Mouse (Mus musculus) effector memory CD4-positive, alpha-beta T cell, adult 5 months (primary cell): ENCODE results near the gene Psme1. TPM values are rescaled to one million over a fixed set of nuclear protein-coding genes. Genes with fewer than 3 reads are reported as not detected.

Source experiments
- polyA plus RNA-seq: library from polyadenylated mRNA; unstranded; fragments of 100-300 nt; shearing (Covaris generic); gene quantifications from one replicate; pipeline ENCODE4 v1.2.1, GENCODE M21; 2017

Psme1 gene
- polyA plus RNA-seq, result 723 TPM

DNA sequence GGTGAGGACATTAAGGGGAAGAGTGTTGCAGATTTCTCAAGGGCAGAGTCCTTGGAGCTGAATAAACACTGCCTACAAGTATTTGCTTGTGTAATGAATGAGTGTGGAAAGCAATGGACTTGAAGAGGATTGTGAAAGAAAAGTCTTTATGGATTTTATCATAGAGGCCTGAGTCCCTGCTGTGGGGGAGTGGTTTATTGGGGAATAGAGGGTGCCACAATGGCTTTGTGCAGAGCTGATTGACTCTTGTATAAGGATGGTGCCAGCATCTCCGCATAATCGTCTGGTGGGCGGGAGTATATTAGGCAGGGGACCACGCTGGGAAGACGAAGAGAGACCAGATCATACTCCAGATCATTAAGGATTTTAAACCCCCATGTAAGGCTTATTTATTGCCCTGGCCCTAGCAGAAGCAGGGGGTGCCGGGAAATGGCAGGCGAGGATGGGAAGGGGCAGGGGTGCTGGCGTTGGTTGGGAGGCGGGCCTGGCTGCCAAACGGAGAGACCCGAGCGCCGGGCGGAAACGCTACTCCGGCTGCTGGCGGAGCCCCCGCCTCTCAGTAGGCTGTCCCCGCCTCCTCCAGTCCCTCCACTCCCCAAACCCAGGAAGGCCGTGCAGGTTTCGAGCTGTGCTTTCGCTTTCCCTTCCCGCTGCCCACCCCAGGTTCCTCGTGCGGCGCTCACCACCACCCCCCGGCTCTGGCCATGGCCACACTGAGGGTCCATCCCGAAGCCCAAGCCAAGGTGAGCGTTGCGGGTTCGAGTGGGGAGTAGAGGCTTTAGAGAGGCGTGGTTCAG, at the start of gene Psme1:
Gene Psme1 (plus strand): TSS at position 253 of the 797 bp plus-strand sequence.

DNA sequence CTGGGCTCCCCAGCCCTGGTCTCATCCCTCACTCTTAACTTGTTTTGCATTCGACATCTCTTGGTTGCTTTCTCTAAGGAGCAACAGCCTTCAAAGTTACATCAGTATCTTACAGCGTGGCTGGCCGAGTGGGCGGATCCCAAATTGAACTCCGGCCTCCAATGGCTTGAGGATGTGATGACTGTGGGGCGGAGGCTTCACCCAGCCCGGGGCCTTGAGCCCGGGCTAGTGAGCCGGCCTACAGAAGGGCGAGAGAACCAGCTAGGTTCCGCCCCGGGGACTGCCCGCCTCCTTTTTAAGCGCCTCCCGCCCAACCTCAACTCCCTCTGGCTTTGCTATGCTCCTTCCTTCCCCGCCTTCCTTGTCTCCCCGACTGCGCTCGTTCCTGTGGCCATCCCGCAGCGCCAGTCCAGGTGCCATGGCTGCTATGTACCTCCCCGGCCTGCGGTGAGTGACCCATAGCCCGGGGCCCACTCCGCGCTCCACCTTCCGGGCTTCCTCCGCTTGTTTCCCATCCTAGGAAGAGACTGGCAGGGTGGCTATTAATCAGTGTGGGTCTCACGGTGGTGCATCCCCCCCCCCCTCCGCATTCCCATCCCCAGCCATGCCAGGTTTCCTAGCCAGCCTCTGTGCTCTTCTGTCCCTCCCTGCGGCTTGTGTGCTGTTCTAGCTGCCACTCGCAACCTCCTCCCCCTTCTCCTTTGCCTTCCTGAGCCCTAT, 37.7 kb upstream of the Psme1 start, which contains the start of gene Pck2:
Gene Pck2 (plus strand): TSS at position 200 of the 720 bp plus-strand sequence.

DNA sequence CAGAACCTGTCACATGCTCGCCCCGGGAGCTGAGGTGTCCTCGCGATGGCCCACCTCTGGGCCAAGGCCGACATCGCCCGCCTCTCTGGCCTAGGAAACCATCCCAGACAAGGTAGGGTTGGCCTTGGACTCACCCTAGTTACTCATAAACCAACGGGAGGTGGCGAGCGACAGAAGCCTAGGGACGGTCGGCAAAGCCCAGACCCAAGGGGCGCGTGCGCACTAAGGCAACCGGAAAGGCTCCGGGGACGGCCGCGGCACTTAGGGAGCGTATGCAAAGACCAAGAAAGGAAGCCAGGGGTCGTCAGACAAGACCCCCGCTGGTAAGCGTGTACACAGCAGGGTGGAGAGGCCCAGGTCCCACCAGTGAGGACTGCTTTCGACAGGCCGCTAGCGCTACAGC, 18.1 kb upstream of the Psme1 start, which contains the start of gene Dcaf11:
Gene Dcaf11 (plus strand): TSS at position 208 of the 403 bp plus-strand sequence.

DNA sequence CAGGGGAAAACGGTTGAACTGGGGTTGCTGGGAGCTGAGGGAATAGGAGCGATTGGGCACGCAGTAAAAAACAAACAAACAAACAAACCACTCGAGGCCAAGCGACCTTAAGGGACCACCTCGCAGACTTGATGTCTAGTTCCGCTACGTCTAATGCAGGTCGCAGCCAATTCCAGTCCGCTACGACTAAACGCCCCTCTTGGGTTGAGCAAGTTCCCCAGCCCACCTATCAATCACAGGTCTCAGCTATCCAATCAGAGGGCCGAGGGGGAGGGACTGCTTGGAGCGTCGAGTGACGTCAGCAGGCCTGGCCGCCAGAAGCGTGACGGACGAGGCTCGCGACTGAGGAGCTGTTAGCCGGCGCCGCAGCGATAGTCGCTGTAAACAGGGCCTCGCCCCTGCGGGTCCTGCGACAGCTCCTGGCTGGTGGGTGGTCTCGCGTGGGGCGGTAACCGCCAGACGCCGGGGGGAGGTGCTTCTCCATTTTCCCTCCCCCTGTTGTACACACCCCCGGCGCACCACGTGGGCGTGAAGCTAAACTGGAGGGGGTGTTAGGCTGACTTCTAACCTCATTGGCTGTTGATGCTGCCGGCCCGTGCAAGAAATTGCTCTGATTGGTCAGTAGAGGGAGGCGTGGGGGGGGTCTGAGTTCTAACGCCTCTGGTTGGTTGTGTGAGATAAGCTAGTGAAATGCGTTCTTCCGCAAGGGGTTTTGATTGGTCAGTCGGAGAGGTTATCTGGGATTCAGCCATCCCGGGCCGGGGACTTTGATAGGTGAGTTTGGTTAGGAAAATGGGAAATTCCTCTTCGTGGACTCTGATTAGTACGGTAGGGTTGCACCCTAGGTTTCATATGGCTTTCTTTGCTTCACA, 17.5 kb upstream of the Psme1 start, which contains the start of gene A730061H03Rik:
Gene A730061H03Rik (minus strand): TSS at position 205 of the 872 bp plus-strand sequence.

DNA sequence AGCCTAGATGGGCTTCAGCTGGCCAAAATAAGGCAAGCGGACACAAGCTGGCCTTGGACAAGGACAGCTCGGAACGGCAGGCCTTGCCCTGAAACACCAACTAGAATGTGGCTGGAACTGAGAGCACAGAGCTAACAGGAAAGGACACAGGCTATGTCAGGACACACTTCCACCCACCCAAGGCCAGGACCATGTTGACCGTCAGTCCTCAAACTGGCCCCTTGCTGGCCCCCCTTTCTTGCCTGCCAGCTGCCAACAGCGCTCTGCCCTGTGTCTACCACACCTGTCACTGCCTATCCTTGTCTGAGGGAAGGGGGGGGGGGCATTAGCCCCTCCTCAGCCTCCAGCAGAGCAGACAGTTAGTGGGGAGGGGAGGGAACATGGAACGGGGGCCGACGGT, 2.6 kb upstream of the Psme1 start, which contains the start of gene Fitm1:
Gene Fitm1 (plus strand): TSS at position 316 of the 400 bp plus-strand sequence.

DNA sequence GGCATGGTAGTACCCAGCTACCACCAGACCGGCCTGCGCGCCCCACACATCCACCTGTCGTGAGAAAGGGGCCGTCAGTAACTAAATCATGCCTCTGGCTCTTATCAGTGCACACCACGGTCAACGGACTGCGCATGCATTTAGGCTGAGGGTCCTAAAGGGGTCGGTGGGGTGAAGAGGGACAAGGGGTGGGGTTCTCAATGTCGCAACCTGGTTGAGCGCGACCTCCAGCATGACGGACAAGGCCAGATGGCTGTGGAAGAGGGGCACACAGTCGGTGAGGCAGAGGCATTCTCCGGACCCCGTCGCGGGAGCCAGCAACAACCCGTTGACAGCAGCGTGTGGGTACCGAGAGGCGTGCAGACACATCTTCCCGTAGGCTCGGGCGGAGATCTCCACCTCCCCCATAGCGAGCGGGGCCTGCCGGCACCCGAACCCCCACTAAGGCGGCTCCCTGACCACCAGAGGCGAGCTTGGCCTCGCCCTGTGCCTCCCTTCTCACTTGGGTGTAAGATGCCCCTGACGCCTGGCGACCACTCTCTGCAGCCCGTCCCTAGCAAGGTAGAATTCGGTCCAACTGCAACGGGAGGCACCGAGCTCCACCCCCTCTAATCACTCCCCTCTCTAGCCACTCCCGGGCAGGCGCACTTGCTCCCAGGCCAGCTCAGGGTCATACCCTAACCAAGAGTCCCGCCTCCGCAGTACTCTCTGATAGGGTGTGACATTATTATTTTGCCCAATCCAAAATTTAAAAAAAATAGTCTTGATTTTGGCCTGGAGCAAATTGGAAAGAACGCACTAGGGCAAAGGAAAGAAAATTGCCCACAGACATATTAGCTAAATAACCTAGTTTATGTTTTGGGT, 7.0 kb downstream of the Psme1 start, which contains the start of gene Emc9:
Gene Emc9 (minus strand): TSS at position 601 of the 864 bp plus-strand sequence.

DNA sequence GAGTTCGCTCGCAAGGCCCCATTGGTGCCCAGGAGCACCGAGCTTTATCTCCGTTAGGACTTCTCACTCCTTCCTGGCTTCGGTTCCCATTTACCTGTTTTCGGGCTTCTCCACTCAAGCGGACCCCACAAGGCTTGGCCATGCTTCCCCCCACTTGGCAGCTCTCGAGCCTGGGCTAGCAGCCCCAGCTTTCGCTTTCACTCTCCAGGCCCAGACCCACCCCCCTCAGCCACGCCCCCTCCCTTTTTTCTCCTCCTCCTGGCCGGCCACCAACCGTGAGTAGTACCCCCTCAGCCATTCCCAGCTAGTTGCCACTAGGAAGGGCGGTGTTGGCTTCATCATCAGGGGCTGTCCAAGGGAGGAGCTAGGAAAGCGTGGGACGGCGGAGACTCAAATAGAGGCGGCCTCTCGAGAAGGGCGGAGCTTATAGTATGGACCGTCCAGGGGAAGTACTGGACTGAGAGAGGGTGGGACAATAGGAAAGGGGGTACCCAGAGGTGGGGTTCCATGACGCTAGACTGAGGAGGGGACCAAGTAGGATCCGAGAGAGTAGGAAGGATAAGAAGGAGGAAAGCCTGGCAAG, 12.9 kb downstream of the Psme1 start, which contains the start of gene Psme2:
Gene Psme2 (minus strand): TSS at position 366 of the 583 bp plus-strand sequence.

DNA sequence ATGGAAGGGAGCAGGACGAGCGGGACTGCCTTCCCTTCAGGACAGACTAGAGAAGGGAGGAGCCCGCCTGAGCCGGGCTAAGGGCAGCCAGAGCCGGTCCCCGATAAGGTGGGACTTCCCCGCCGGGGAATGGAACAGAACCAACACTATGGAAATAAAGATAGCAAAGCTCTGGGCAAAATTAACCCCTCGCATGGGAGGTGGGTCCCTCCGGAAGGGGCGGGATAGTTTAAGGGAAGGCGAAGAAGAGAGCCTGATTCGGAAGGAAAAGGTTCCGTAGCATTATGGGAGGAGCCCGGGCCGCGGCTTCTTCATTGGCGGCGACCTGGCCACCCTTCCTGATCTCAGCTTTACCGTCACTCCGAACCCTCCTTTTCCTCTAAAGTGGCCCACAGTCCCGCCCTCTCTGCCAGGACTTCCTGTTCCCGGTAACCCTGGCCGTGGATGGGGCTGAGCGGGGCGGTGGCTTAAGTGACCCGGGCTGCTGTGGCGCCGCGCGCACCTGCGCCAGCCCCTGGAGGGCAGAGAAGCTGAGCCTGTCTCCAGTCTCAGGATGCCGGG, 13.5 kb downstream of the Psme1 start, which contains the start of gene Rnf31:
Gene Rnf31 (plus strand): TSS at position 378 of the 561 bp plus-strand sequence.

DNA sequence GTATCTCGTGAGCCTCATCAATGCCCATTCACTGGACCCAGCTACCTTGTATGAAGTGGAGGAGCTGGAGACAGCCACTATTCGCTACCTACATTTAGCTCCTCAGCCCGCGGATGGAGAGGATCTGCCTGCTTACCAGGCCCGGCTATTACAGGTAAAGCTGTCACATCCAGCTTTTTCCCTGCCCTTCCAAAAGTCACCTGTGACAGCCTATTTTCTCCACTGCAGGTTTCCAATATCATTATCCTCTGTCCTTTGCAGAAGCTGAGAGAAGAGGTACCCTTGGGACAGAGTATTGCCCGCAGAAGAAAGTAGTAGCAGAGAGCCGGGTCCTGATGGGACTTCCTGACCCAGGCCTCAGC, 25.3 kb downstream of the Psme1 start, which contains the start of gene Irf9:
Gene Irf9 (plus strand): TSS at position 301 of the 362 bp plus-strand sequence.

DNA sequence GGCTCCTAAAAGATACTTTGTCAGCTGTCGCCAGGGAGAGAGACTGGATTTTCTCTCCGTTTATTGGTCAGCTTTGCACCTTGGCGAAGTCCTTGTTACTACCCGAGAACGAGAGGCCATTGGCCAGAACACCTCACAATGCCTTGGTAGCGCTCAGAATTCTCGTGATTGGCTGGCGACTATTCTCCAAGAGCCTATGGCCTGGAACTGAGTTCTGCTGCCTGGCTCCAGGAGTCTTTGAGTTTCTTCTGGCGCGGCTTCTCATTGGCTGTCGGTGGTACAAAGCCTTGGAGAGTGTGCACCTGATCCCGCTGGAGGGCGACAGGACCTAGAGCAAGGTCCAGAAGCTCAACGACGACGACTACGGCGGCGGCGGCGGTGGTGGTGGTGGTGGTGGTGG, 39.9 kb downstream of the Psme1 start, which contains the start of gene Rec8:
Gene Rec8 (plus strand): TSS at position 216 of the 400 bp plus-strand sequence.

Other genes starting within 250 kb of the Psme1 start
- gene Dhrs4, start 99.4 kb upstream of the Psme1 start, polyA plus RNA-seq, result 25.1 TPM
- not detected for gene Carmil3, start 87.5 kb upstream of the Psme1 start, polyA plus RNA-seq
- not detected for gene Cpne6, start 67.7 kb upstream of the Psme1 start, polyA plus RNA-seq
- not detected for gene Nrl, start 53.1 kb upstream of the Psme1 start, polyA plus RNA-seq
- 14.1 TPM for gene Pck2, start 37.9 kb upstream of the Psme1 start, polyA plus RNA-seq
- 104 TPM for gene Dcaf11, start 18.1 kb upstream of the Psme1 start, polyA plus RNA-seq
- gene A730061H03Rik, start 17.7 kb upstream of the Psme1 start, polyA plus RNA-seq, result 4.2 TPM
- gene Fitm1, start 2.5 kb upstream of the Psme1 start, polyA plus RNA-seq, result not detected
- 16.6 TPM for gene Emc9, start 7.2 kb downstream of the Psme1 start, polyA plus RNA-seq
- gene Psme2, start 13.0 kb downstream of the Psme1 start, polyA plus RNA-seq, result 460 TPM
- gene Rnf31, start 13.6 kb downstream of the Psme1 start, polyA plus RNA-seq, result 41.5 TPM
- gene Irf9, start 25.4 kb downstream of the Psme1 start, polyA plus RNA-seq, result 60.1 TPM
- 0.65 TPM for gene Rec8, start 39.9 kb downstream of the Psme1 start, polyA plus RNA-seq
- gene Ipo4, start 57.8 kb downstream of the Psme1 start, polyA plus RNA-seq, result 64.4 TPM
- gene Gm49378, start 59.8 kb downstream of the Psme1 start, polyA plus RNA-seq, result not detected
- gene Tm9sf1, start 65.7 kb downstream of the Psme1 start, polyA plus RNA-seq, result 65.5 TPM
- 0.59 TPM for gene Tssk4, start 72.1 kb downstream of the Psme1 start, polyA plus RNA-seq
- gene Mdp1, start 82.4 kb downstream of the Psme1 start, polyA plus RNA-seq, result 52.4 TPM
- 32.1 TPM for gene Gmpr2, start 93.8 kb downstream of the Psme1 start, polyA plus RNA-seq
- 214 TPM for gene Nedd8, start 94.0 kb downstream of the Psme1 start, polyA plus RNA-seq
- gene Tinf2, start 103.7 kb downstream of the Psme1 start, polyA plus RNA-seq, result 351 TPM
- not detected for gene Tgm1, start 135.8 kb downstream of the Psme1 start, polyA plus RNA-seq
- gene Rabggta, start 144.1 kb downstream of the Psme1 start, polyA plus RNA-seq, result 89.4 TPM
- 22.6 TPM for gene Dhrs1, start 167.6 kb downstream of the Psme1 start, polyA plus RNA-seq
- gene Nop9, start 167.6 kb downstream of the Psme1 start, polyA plus RNA-seq, result 51.0 TPM
- gene Cideb, start 180.3 kb downstream of the Psme1 start, polyA plus RNA-seq, result not detected
- gene Ltb4r2, start 183.3 kb downstream of the Psme1 start, polyA plus RNA-seq, result 0.14 TPM
- gene Ltb4r1, start 187.8 kb downstream of the Psme1 start, polyA plus RNA-seq, result 0.27 TPM
- not detected for gene Adcy4, start 206.0 kb downstream of the Psme1 start, polyA plus RNA-seq
- 60.3 TPM for gene Ripk3, start 210.7 kb downstream of the Psme1 start, polyA plus RNA-seq
- gene Nfatc4, start 245.0 kb downstream of the Psme1 start, polyA plus RNA-seq, result not detected